Mouse (Mus musculus) neural tube, embryonic 14.5 days (tissue): Measurements from ENCODE around the gene Gm7694. TPM values are rescaled to one million over a fixed set of nuclear protein-coding genes. Genes with fewer than 3 reads are reported as not detected.
A peak's percentile ranks its signal among the peaks of the same experiment; 100 is the strongest.

Experiments used
- ATAC-seq: fragments of 200-750 bp; cut with Nextera tagmentation; 2 replicates; pipeline ENCODE4 v1.8.0; 2017; ENCODE audit warnings: low read depth, mild to moderate bottlenecking, moderate TSS enrichment, moderate library complexity
- H3K27ac ChIP-seq: fragments of 300-500 bp; sonication (generic); 2 replicates; pipeline ENCODE4 v1.5.1; 2014; ENCODE audit warnings: low read depth, mild to moderate bottlenecking, control low read depth, low read length, moderate library complexity, mixed read lengths
- H3K27me3 ChIP-seq: fragments of 300-500 bp; sonication (generic); 2 replicates; pipeline ENCODE4 v1.6.1; 2014; ENCODE audit warnings: low read length; ENCODE audit not compliant: control insufficient read depth, insufficient read depth
- H3K36me3 ChIP-seq: fragments of 300-500 bp; sonication (generic); 2 replicates; pipeline ENCODE4 v1.6.1; 2014; ENCODE audit warnings: low read length, mixed read lengths; ENCODE audit not compliant: control insufficient read depth, insufficient read depth
- H3K4me1 ChIP-seq: fragments of 300-500 bp; sonication (generic); 2 replicates; pipeline ENCODE4 v1.6.1; 2014; ENCODE audit warnings: low read length; ENCODE audit not compliant: control insufficient read depth, insufficient read depth
- H3K4me2 ChIP-seq: fragments of 300-500 bp; sonication (generic); 2 replicates; pipeline ENCODE4 v1.6.1; 2014; ENCODE audit warnings: mild to moderate bottlenecking, low read depth, low read length, control low read depth
- H3K4me3 ChIP-seq: fragments of 300-500 bp; sonication (generic); 2 replicates; pipeline ENCODE4 v1.5.1; 2014; ENCODE audit warnings: low read depth, low read length, control low read depth, mixed read lengths
- H3K9ac ChIP-seq: fragments of 300-500 bp; sonication (generic); replicated peaks from 2 replicates; pipeline ENCODE4 v1.6.1; 2014; ENCODE audit warnings: low read depth, mild to moderate bottlenecking, control low read depth, low read length, mixed read lengths
- H3K9me3 ChIP-seq: fragments of 300-500 bp; sonication (generic); 2 replicates; pipeline ENCODE4 v1.6.1; 2016; ENCODE audit warnings: low read length; ENCODE audit not compliant: control insufficient read depth
- WGBS: fragments of 180-500 bp; shearing (Covaris S2); extraction: QIAGEN DNeasy Blood & Tissue Kit; methylation state at CpG from one replicate; pipeline ENCODE4 v1.1.7; 2014; 5-methylcytosine and 5-hydroxymethylcytosine counted together
- polyA plus RNA-seq: library from polyadenylated mRNA; unstranded; fragments of >200 nt; fragmentation: Nextera tagmentation; extraction: Ambion mirVana; gene quantifications from 2 replicates; pipeline ENCODE4 v1.2.1, GENCODE M21; 2014

Gm7694 gene
- polyA plus RNA-seq, 1 experiment from 2014 or later, result 2.2 TPM

DNA sequence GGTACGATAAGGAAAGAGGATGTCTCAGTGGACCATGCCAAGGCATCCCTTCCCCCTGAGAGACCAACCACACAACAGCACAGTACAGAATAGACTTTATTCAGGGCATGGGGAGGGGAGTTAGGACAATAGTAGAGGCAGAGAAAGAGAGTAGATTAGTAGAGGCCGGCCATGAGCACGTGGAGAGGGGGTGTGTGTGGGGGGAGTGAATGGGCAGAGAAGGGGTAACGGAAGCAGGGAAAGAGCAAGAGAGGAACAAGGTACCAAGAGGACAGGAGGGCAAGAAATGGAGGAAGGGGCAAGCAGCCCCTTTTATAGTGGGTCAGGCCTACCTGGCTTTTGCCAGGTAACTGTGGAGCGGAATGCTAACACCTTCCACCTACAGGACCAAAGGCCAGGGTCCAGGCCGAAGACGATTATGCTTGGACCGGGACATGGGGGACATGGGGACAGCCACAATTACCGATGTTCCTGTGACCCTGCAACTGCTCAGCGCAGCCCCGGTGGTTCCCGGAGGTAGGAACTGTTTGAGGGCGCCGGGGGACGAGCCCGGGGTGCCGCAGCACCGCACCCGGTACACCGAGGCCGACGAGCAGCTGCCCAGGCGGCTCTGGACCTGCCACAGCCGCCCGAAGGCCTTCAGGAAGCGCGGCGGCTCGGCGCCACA is 51.1 kb downstream of the Gm7694 start:
- Histone ChIP-seq H3K4me3 (peak overlapping the region; percentile 66), H3K27ac (0 out of 2 replicates have a peak overlapping the region, but pooled peaks have one; percentile 60), H3K9ac (peak overlapping the region; percentile 78), H3K4me1 (no peaks in the 10 kb centered on the region), H3K4me2 (peak overlapping the region; percentile 56), H3K36me3 (no peaks in the 10 kb centered on the region), H3K9me3 (no peaks in the 10 kb centered on the region), H3K27me3 (no peaks in the 10 kb centered on the region)
- ATAC-seq, result peak; percentile 18
- 38% methylated on average over 27 of the region's 30 CpGs for WGBS

Other genes starting within 250 kb of the Gm7694 start
- 0.91 and 11.7 TPM in 2 replicates for gene Ddr2, start 195.6 kb downstream of the Gm7694 start, polyA plus RNA-seq
- gene Uap1, start 131.4 kb downstream of the Gm7694 start, polyA plus RNA-seq, result 62.4 and 70.7 TPM in 2 replicates
- 11.3 and 18.1 TPM in 2 replicates for gene Uhmk1, start 90.9 kb downstream of the Gm7694 start, polyA plus RNA-seq
- gene Sh2d1b2, start 73.6 kb downstream of the Gm7694 start, polyA plus RNA-seq, result not detected in 2 replicates
- gene Sh2d1b1, start 29.0 kb downstream of the Gm7694 start, polyA plus RNA-seq, result not detected in 2 replicates
- 1.3 and 1.9 TPM in 2 replicates for gene Spata46, start 2.5 kb upstream of the Gm7694 start, polyA plus RNA-seq